Mouse (Mus musculus): Measurements from ENCODE around the gene Gjc1. TPM values are rescaled to one million over a fixed set of nuclear protein-coding genes. Genes with fewer than 3 reads are reported as not detected.

The Gjc1 gene
- polyA plus RNA-seq, 1 experiment from 2014 or later, result 45.5 TPM

GRCm38 (mm10) chr11:102794157-102794556, 25.3 kb downstream of the Gjc1 start:
- H3K36me3 ChIP-seq (ENCODE audit: control insufficient read depth, insufficient read depth), result peaks cover 11% of the 10 kb centered on the region
- ATAC-seq (replicated peaks; ENCODE audit: extremely low read depth, insufficient read depth, low FRiP score), result 0 out of 2 replicates have a peak, but pooled peaks have one; percentile 46
- WGBS, result 32% methylated on average over 8 of the region's 8 CpGs
- H3K9me3 ChIP-seq (replicated peaks; ENCODE audit: control insufficient read depth, low read length), result no peaks in the 10 kb centered on the region
- no peaks in the 10 kb centered on the region for H3K27me3 ChIP-seq (ENCODE audit: control insufficient read depth, insufficient read depth, low read length)
- no peak overlapping the region for H3K4me2 ChIP-seq (ENCODE audit: low read depth, low read length)
- H3K9ac ChIP-seq (ENCODE audit: low read length), result peak overlapping the region; percentile 38
- H3K27ac ChIP-seq (ENCODE audit: low read length), result peak overlapping the region; percentile 62
- no peak overlapping the region for H3K4me3 ChIP-seq (ENCODE audit: low read length)
- H3K4me1 ChIP-seq (ENCODE audit: control insufficient read depth, insufficient read depth, low read length), result peaks cover 33% of the 10 kb centered on the region

DNA sequence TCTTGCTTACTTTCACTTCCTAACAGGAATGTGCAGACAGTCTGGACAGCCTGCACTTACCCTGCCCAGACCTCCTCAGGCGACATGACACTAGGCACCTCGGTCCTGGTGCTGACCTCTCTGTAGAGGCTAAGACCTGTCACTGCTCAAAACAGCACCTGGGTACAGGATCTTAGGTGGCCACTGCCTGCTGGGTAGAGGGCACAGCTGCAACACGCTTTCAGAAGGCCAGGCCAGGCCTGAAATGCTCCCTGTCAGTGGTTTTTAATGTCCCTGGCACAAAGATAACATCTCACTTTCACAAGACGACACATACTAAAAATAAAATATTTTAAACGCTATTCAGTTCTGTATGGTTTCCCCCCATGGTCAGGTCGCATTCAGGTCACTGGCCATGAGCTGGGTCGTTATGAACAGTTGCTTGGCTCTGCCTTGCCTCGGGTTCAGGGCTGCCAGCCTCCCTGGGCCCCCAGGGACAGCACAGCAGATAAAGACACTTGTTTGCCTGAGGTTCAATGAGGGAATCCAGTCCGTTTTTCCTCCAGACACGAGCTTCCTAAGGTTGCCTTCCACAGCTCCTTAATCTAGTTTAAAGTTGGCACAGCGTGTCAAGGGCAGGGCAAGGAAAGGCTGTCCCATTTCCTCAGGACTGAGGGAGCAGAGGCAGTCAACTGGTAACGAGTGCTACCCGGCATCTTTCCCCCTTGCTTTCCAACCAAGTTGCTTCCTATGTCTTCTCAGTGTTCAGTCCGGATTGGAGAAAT, 27.6 kb downstream of the Gjc1 start:
- peak; percentile 52 for ATAC-seq (replicated peaks; ENCODE audit: extremely low read depth, insufficient read depth, low FRiP score)
- Histone ChIP-seq H3K27ac (ENCODE audit: low read length) (peak overlapping the region; percentile 80), H3K4me1 (ENCODE audit: control insufficient read depth, insufficient read depth, low read length) (peaks cover 45% of the 10 kb centered on the region)

DNA sequence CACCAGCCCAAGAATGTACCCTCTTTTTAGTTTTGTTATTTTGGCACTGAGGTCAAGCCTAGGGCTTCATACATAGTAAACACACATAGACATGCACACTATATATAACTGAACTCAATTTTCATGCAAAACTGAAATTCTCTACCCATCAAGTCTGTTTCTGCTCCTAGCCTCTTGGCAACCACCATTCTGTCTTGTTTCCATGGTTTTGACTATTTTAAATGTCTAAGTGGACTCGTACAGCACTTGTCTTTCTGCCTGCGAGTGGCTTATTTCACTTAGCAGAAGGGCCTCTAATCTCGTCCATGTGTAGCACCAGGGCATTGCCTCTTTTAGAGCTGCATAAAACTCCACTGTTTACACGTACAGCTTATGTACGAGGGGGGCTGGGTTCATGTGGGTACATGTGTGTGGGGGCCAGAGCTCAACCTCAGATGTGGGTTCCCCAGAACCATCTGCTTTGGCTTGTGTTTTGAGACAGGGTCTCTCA, 31.8 kb downstream of the Gjc1 start:
- ATAC-seq (replicated peaks; ENCODE audit: extremely low read depth, insufficient read depth, low FRiP score), result no peak

More for the DNA sequence above, 27.6 kb downstream of the Gjc1 start:
- 28% methylated on average over 14 of the region's 14 CpGs for WGBS
- Histone ChIP-seq H3K36me3 (ENCODE audit: control insufficient read depth, insufficient read depth) (peaks cover 2% of the 10 kb centered on the region; the same call in 1 of the 2 replicates), H3K4me3 (ENCODE audit: low read length) (no peak overlapping the region), H3K9me3 (replicated peaks; ENCODE audit: control insufficient read depth, low read length) (no peaks in the 10 kb centered on the region), H3K27me3 (ENCODE audit: control insufficient read depth, insufficient read depth, low read length) (no peaks in the 10 kb centered on the region), H3K4me2 (ENCODE audit: low read depth, low read length) (peak overlapping the region; percentile 49), H3K9ac (ENCODE audit: low read length) (peak overlapping the region; percentile 51)

GRCm38 (mm10) chr11:102783443-102783842, 36.1 kb downstream of the Gjc1 start:
- no peak overlapping the region for H3K4me3 ChIP-seq (ENCODE audit: low read length)
- H3K9me3 ChIP-seq (replicated peaks; ENCODE audit: control insufficient read depth, low read length), result no peaks in the 10 kb centered on the region
- WGBS, result 10% methylated on average over 7 of the region's 7 CpGs
- peak overlapping the region; percentile 35; the same call in 1 of the 2 replicates for H3K4me2 ChIP-seq (ENCODE audit: low read depth, low read length)
- H3K27ac ChIP-seq (ENCODE audit: low read length), result peak overlapping the region; percentile 90
- peak overlapping the region; percentile 63 for H3K9ac ChIP-seq (ENCODE audit: low read length)
- ATAC-seq (replicated peaks; ENCODE audit: extremely low read depth, insufficient read depth, low FRiP score), result peak; percentile 82
- no peaks in the 10 kb centered on the region for H3K27me3 ChIP-seq (ENCODE audit: control insufficient read depth, insufficient read depth, low read length)
- H3K36me3 ChIP-seq (ENCODE audit: control insufficient read depth, insufficient read depth), result no peaks in the 10 kb centered on the region
- peaks cover 54% of the 10 kb centered on the region for H3K4me1 ChIP-seq (ENCODE audit: control insufficient read depth, insufficient read depth, low read length)

More for the DNA sequence above, 31.8 kb downstream of the Gjc1 start:
- Histone ChIP-seq H3K27me3 (ENCODE audit: control insufficient read depth, insufficient read depth, low read length) (no peaks in the 10 kb centered on the region), H3K4me3 (ENCODE audit: low read length) (no peak overlapping the region), H3K27ac (ENCODE audit: low read length) (no peak overlapping the region), H3K36me3 (ENCODE audit: control insufficient read depth, insufficient read depth) (no peaks in the 10 kb centered on the region), H3K9ac (ENCODE audit: low read length) (no peak overlapping the region), H3K9me3 (replicated peaks; ENCODE audit: control insufficient read depth, low read length) (no peaks in the 10 kb centered on the region), H3K4me2 (ENCODE audit: low read depth, low read length) (no peak overlapping the region), H3K4me1 (ENCODE audit: control insufficient read depth, insufficient read depth, low read length) (peaks cover 49% of the 10 kb centered on the region)
- WGBS, result 47% methylated on average over 5 of the region's 5 CpGs

GRCm38 (mm10) chr11:102781523-102781922, 38.0 kb downstream of the Gjc1 start:
- Histone ChIP-seq H3K4me2 (ENCODE audit: low read depth, low read length) (no peak overlapping the region), H3K9me3 (replicated peaks; ENCODE audit: control insufficient read depth, low read length) (no peaks in the 10 kb centered on the region), H3K9ac (ENCODE audit: low read length) (no peak overlapping the region), H3K4me1 (ENCODE audit: control insufficient read depth, insufficient read depth, low read length) (peaks cover 56% of the 10 kb centered on the region), H3K4me3 (ENCODE audit: low read length) (no peak overlapping the region), H3K27ac (ENCODE audit: low read length) (no peak overlapping the region), H3K27me3 (ENCODE audit: control insufficient read depth, insufficient read depth, low read length) (no peaks in the 10 kb centered on the region), H3K36me3 (ENCODE audit: control insufficient read depth, insufficient read depth) (no peaks in the 10 kb centered on the region)
- WGBS, result 88% methylated on average over 4 of the region's 4 CpGs
- no peak for ATAC-seq (replicated peaks; ENCODE audit: extremely low read depth, insufficient read depth, low FRiP score)

DNA sequence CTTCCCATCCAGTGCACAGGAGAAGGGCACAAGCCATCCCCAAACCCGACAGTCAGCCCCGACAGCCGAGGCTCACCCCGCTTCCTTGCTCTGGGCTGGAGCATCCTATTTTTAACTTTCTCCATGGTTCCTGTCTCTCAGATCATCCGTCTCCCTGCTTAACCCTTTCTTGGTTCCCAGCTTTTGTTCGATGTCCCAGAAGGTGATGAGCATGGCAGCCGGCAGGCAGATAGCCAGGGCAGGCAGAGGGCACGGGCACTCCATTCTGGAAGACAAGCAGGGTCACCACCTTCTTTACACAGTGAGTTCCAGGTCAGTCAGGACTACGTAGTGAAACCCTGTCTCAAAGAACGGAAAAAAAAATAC, 38.5 kb downstream of the Gjc1 start:
- H3K4me1 ChIP-seq (ENCODE audit: control insufficient read depth, insufficient read depth, low read length), result peaks cover 56% of the 10 kb centered on the region
- no peak overlapping the region for H3K4me3 ChIP-seq (ENCODE audit: low read length)
- no peaks in the 10 kb centered on the region for H3K36me3 ChIP-seq (ENCODE audit: control insufficient read depth, insufficient read depth)
- no peak for ATAC-seq (replicated peaks; ENCODE audit: extremely low read depth, insufficient read depth, low FRiP score)
- H3K27me3 ChIP-seq (ENCODE audit: control insufficient read depth, insufficient read depth, low read length), result no peaks in the 10 kb centered on the region
- H3K9ac ChIP-seq (ENCODE audit: low read length), result peak overlapping the region; percentile 1; the same call in 1 of the 2 replicates
- H3K9me3 ChIP-seq (replicated peaks; ENCODE audit: control insufficient read depth, low read length), result no peaks in the 10 kb centered on the region
- peak overlapping the region; percentile 17; the same call in 1 of the 2 replicates for H3K27ac ChIP-seq (ENCODE audit: low read length)
- 30% methylated on average over 10 of the region's 10 CpGs for WGBS
- H3K4me2 ChIP-seq (ENCODE audit: low read depth, low read length), result peak overlapping the region; percentile 5; the same call in 1 of the 2 replicates

DNA sequence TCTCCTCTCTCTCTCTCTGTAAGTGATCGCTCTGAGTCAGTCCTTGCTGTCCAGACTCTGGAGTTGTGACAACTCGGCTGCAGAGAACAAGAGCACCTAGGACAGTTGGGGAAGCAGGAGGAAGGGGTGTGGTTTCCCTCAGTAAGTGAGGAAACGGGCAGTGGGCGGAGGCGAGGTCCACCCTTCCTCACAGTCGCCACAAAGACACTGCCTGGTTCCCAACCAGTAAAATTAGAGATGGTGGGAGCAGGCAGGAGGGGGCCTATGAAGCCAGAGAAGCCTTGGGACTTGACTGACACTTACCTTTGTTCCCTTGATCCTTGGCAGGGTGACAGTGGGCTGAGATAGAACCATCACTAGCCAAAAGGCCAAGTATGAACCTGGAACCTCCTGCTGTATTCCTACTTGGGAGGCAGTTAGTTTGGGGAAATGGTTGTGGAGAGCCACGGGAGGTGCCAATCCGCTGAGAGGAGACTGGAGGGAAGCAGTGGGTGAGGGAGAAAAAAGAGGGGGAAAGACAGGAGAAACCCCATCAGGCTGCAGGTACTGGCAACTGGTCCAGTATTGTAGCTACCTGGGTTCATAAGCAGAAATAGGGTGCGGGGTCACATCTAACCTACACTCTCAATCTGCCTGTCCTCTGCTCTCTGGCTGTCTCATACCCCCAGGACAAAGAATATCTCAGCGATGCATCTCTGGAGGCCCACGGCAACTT, 39.1 kb downstream of the Gjc1 start:
- H3K4me1 ChIP-seq (ENCODE audit: control insufficient read depth, insufficient read depth, low read length), result peaks cover 56% of the 10 kb centered on the region

GRCm38 (mm10) chr11:102779824-102780223, 39.7 kb downstream of the Gjc1 start:
- Histone ChIP-seq H3K9me3 (replicated peaks; ENCODE audit: control insufficient read depth, low read length) (no peaks in the 10 kb centered on the region), H3K27ac (ENCODE audit: low read length) (peak overlapping the region; percentile 15; the same call in 1 of the 2 replicates), H3K4me2 (ENCODE audit: low read depth, low read length) (0 out of 2 replicates have a peak overlapping the region, but pooled peaks have one; percentile 5), H3K4me3 (ENCODE audit: low read length) (no peak overlapping the region), H3K27me3 (ENCODE audit: control insufficient read depth, insufficient read depth, low read length) (no peaks in the 10 kb centered on the region), H3K4me1 (ENCODE audit: control insufficient read depth, insufficient read depth, low read length) (peaks cover 60% of the 10 kb centered on the region), H3K9ac (ENCODE audit: low read length) (no peak overlapping the region), H3K36me3 (ENCODE audit: control insufficient read depth, insufficient read depth) (no peaks in the 10 kb centered on the region)
- no peak for ATAC-seq (replicated peaks; ENCODE audit: extremely low read depth, insufficient read depth, low FRiP score)
- 62% methylated on average over 7 of the region's 7 CpGs for WGBS

More for the DNA sequence above, 39.1 kb downstream of the Gjc1 start:
- Histone ChIP-seq H3K9ac (ENCODE audit: low read length) (peak overlapping the region; percentile 1; the same call in 1 of the 2 replicates), H3K4me3 (ENCODE audit: low read length) (no peak overlapping the region), H3K36me3 (ENCODE audit: control insufficient read depth, insufficient read depth) (no peaks in the 10 kb centered on the region), H3K9me3 (replicated peaks; ENCODE audit: control insufficient read depth, low read length) (no peaks in the 10 kb centered on the region), H3K27me3 (ENCODE audit: control insufficient read depth, insufficient read depth, low read length) (no peaks in the 10 kb centered on the region), H3K27ac (ENCODE audit: low read length) (peak overlapping the region; percentile 17), H3K4me2 (ENCODE audit: low read depth, low read length) (peak overlapping the region; percentile 5)
- no peak for ATAC-seq (replicated peaks; ENCODE audit: extremely low read depth, insufficient read depth, low FRiP score)
- 37% methylated on average over 11 of the region's 11 CpGs for WGBS

Measured in heart, embryonic 16.5 days (tissue).